Mouse (Mus musculus): Measurements from ENCODE around the gene Cyb5rl.

Gene Cyb5rl

DNA sequence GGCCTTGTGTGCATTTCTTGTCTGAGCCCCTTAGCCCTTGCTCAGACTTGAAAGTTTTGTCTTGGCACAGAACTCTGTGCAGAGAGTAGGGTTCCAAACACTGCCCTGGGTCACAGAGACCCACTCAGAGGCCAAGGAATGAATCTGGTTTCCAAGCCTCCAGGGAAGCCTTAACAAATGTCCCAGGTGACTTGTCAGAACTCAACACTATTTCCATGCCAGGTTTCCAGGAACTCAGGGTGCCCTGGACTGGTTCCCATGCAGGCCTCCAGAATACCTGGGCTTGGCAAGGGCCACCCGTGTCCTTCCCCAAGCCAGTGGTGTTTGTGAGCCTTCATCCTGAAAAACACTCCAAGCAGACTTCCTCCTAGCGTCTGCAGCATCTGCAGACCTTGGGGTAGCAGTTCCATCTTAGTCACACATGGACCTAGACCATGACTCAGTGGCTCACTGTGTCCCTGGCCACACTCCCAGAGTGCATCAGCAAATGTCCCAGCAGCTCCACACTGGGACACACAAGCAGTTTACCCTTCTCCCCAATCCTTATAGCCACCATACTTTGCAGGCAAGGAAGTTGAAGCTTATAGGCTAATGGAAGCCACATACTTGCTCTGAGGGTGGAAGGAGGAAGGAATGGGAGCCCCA lies 51.1 kb downstream of the Cyb5rl start:
- no peak for DNase-seq

DNA sequence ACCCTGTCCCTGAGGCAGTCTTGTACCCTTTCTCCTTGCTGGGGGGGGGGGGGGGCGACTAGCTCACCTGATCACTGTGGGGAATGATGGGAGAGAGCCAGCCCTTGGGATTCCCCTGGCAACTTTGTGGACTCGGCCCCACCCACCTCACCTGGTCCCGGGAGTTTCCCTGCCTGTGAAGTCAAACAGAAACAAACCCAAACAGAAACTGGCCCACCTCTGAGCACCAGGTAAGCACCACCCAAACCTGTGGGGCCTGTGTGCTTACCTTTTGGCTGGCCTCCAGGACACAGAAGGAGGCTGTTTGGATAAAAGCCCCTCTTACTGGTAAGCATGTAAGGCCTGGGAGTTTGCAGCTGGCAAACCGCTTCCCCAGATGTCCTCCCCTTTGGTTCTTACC lies 52.3 kb downstream of the Cyb5rl start:
- no peak for DNase-seq

DNA sequence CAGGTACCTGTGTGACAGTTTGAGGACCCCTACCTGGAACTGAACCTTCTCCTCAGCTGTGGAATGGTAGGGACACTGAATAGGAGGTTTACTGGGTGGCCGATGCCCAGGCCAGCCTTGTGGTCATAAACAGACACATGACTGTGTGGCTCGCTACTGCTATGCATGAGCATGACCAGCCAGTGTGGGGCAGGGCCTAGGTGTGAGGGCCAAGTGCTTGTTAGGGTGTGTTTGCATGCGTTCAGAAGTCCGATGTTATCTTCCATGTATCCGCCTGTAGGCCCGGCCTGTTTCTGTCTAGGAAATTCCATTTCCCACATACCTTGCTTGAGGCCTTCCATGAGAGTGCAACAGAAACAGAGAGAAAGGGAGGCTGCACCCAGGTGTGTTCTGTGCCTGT lies 53.9 kb downstream of the Cyb5rl start:
- no peak for DNase-seq

DNA sequence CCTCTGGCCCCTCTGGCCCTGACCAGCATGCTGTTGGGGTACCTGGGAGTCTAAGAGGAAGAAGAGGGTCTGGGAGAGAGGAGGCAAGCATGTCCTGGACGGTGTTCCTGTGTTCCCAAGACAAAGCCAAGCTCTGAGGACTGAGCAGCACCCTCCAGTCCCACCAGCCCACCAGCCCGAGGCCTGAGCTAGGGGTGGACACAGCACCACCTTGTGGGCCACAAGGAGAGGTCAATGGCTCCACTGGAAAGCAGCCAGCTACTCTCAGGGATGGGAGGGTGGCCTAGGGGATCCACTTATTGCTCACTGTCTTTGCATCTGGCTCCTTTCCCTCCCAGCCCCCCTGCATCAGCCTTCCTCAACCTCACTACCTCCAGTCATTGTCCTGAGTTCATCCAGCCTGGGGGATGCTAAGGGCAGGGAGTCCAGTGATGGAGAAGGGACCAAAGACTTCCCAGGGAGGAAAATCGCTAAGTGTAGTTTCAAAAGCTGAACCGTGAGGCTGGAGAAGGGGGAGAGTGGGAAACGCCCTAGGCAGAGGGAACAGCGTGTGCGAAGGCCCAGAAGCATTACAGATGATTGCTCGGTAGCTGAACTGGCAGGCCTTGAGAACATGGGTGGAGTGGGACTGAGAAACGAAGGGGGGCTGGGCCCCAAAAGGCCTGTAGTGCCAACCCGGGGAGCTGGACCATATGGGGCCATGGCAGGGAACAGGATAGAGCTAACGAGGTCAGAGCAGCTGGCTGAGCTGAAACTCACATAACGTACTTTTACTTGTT lies 54.6 kb downstream of the Cyb5rl start:
- no peak for DNase-seq

DNA sequence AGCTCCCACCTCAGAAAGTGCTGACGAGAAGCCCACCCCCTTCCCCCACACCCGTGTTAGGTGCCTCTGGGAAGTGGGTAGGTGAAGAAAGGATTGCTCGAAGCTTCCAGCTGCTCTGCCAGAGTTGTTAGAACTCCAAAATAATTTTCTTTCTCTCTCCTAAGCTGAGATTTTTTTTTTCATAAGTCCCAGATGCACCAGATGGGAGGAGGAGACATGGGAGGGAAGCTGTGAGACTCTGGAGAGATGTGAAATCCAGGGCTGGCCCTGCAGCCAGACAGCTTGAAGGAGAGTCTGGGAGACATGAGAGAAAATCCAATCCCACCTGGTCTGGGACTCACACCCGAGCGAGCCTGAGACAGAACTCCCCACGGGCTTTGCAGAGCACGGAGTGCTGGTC lies 57.6 kb downstream of the Cyb5rl start:
- no peak for DNase-seq

DNA sequence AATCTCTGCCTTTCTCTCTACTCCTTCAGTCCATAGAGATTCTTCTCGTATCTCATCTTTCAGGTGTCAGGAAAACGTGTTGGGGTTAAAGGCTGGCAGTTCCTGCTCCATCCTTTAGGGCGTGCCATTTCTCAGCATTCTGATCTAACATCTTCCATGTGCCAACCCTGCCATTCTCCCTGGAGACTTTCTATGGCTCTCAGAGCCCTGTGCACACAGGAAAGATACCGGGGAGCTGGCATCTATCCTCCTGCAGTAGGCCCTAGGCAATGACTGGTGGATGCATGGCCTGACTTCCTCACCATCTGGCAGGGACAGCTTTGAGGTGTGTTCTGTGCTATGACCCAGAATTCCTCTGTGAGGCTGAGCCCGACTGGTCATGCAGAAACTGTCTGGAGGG lies 58.3 kb downstream of the Cyb5rl start:
- DNase-seq: no peak

DNA sequence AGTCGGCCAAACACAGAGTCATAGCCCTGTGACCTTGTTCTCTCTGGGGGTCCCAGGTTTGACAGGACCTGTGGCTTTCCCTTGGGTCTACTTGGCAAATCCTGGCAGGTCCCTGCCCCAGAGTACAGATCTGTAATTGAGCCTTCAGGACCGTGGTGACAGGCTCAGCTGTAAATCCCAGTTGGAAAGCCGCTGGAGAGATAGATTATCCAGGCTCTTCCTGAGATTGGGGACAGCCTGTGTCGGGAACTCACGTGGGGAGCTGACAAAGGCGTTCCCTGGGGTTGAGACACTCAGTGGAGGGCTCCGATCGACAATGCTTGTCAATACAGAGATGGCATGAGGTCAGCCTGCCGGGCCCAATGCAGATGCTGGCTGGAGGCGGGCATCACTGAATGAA lies 59.6 kb downstream of the Cyb5rl start:
- DNase-seq: no peak

DNA sequence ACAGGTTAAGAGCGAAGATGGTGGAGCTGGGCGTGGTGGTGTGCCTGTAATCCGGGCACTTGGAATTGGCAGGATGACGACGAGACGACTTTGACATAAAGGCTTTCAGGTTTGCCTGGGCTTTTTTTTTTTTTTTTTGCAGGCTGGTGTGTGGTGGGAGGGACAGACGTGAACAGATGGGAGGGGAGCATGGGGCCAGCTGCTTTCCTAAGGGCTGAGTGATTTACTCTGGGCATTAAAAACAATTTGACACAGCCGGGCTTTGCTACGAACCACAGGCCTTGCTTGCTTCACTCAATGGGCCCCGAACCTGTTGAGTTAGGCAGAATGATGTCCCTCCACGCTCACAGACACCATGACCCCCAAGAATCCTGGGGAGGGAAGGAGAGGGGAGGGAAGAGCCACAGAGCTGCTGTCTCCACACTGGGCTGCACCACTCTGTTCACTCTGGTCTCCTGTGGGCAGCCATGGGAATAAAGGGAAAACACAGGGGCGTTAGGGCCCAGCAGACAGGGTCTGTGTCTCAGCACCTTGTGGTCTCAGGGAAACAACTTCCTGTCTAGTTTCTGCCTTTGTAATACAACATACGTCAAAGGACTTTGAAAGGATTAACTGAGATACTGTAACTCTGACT lies 60.2 kb downstream of the Cyb5rl start:
- DNase-seq: no peak

DNA sequence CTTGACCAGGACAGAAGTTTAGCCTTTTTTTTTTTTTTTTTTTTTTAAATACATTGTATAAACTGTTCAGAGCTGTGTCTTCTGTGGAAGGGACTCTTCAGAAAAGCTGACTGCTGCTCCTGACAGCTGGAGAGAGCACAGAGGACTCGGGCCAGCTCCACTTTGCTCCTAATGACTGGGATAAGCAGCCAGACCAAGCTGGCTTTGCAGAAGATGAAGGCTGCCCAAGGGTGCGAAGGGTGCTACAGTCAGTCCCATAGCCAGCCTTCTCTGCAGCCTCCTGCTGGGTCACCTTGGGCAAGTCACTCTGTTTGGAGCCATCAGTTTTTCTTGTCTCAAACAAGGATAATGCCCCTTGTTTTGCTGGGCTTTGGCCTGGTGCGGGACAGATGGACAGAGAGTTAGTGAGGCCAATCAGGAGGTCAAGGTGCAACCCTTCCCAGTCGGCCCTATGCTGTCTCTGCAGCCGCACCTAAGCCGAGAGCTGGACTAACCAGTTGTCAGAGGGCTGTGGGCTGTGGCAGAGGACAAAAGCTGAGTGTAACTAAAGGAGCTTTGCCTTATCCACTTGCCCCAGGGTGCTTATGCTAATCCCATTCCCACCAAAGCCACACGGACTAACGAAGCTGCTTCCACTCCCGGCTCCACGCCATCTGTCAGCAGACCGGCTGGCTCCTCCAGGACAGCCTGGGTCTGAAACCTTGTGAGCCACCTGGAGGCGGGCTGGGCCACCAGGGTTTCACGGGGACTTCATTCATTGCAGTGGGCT lies 61.3 kb downstream of the Cyb5rl start:
- no peak for DNase-seq

DNA sequence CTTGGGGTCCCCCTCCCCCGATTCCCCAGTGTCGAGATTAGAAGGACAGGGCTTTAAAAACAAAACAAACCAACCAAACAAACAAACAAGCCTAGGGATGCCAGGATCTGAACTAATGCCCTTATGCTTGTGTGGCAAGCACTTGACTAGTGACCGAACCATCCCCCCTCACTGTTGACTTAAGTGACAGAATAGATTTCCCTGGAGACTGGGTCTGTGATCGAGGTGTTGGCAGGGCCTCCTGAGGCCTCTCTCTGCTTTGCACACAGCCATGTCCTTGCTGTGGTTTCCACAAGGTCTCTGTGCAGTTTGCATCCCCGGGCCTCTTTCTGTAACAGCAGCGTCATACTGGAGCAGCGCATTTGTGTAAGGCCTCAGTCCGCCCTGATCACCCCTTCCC lies 62.6 kb downstream of the Cyb5rl start:
- no peak for DNase-seq

DNA sequence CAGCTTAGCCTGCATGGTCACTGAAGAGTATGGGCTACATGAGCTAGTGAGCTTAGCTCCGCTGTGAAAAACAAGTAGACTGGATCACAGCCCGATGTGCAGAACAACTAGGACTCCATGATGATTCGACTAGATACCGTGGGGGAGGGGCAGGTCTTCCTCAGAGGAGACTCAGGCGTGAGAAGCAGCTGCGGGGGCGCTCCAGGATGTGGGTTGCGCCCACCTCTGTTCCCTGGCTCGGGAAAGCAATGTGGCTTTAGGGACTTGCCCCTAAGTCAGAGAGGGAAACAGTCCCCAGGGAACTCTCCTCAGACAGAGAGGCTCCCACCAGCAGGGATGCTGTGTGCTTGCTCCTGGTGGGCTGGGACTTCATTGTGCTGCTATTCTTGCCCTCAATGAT lies 63.7 kb downstream of the Cyb5rl start:
- DNase-seq: peak; percentile 55

DNA sequence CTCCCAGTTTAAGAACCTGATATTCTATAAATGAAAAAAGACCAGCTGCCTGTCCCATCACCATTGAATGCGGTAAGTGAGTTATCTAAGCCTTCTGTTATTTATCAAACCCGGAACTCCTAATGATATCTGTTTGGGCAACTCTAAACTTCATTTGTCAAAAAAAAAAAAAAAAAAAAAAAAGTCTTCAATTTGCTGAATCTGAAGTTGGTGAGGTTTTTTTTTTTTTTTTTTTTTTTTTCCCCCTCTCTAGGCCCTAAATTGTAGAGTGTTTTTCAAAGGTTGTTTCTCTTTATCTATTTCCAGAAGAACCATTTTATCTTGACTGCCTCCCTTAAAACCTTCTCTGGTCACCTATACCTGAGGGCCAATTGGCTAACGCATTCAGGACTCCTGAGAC lies 68.1 kb downstream of the Cyb5rl start:
- no peak for DNase-seq

DNA sequence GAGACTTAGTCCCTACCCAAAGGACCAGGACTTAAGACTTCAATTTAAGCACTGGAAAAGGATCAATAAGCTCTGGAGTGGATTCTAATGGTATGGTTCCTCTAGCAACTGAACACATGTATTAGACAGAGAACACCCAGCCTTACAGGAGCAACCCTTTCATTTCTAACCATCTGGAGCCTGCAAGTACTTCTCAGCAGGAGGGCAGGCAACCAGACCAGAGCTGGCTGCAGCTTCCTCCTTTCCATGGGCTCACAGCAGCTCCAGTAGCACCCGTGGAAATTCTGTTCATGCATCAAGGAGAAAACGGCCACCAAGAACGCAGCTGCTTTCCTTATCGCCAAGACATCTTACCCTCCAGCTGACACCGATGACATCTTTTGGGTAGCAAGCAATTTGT lies 68.9 kb downstream of the Cyb5rl start:
- DNase-seq: no peak

DNA sequence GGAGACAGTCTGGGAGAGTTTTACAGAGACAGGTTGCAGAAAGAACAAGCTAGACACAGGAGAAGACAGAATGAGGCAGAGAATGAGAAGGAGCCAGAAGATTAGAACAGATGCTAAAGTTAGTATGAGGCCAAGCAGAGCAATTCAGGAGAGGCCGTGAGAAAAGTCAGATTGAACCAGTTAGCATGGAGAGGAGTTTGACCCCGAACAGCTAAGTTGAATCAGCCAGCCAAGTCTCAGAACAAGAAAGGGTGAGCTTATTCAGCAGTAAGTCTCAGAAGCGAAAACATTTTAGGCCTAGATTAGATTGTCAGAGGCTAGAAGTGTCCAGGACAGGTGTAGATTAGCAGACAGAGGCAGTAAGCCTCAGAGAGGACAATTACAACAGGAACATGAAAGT lies 69.7 kb downstream of the Cyb5rl start:
- no peak for DNase-seq

All from right cerebral cortex, postnatal 14 days (tissue).